Mouse (Mus musculus): ENCODE results near the gene Zfp454. TPM values are rescaled to one million over a fixed set of nuclear protein-coding genes. Genes with fewer than 3 reads are reported as not detected.

The Zfp454 gene
- total and polyA plus RNA-seq, 3 experiments, result not detected

DNA sequence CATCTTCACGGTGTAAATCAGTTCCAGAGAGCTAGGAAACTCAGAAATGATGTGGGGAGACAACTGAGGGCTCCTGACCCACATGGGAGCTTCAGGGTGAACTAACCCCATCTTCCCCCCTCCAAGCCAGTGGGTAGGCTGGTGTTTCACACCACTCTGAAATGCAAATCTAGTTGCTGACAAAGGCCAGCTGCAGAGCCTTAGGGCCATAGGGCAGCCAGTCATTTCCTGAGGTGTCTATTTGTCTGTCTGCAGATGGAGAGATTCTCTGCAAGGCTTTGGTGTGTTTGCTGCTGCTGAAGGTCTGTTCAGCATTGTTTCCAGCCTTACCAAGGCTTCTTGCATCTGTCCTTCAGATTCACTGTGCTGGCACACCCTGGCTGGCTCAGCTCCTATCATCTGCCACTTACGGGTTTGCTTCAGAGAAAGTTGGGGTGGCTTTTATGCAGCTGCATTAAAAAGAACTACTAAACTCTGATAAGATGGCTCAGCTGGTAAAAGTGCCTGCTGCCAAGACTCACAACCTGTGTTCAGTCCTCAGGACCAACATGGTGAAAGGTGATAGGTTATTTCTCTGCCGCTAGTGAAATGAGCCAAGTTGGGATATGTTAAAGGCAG lies 38.8 kb downstream of the Zfp454 start:
- Histone ChIP-seq H3K9ac (ENCODE audit: control insufficient read depth, low read depth, low read length, poor library complexity, severe bottlenecking) (no peak overlapping the region), H3K79me2 (ENCODE audit: control insufficient read depth, insufficient read depth, low read length, poor library complexity) (no peaks in the 10 kb centered on the region), H3K27me3 (ENCODE audit: control insufficient read depth in 1 of 2, insufficient read depth in 2 of 2, low read length in 2 of 2) (no peaks in the 10 kb centered on the region), H3K4me3 (ENCODE audit: control insufficient read depth in 1 of 2, insufficient read depth in 1 of 2, low read depth in 2 of 2, low read length in 2 of 2) (peak overlapping the region; percentile 7 to 48; a peak in 2 of 4 replicates), H3K27ac (ENCODE audit: control insufficient read depth, low read depth, low read length) (no peak overlapping the region), H3K36me3 (ENCODE audit: control insufficient read depth in 1 of 2, insufficient read depth in 2 of 2, low read length in 2 of 2) (no peaks in the 10 kb centered on the region), H3K9me3 (replicated peaks; ENCODE audit: insufficient read depth, low read length) (no peaks in the 10 kb centered on the region), H3K4me1 (ENCODE audit: control insufficient read depth in 1 of 2, insufficient read depth in 2 of 2, low read length in 2 of 2) (peaks cover 0 to 3% of the 10 kb centered on the region in 2 experiments; a peak in 1 of 4 replicates)
- TF ChIP-seq EP300 (IDR thresholded peaks at IDR 0.05; ENCODE audit: low read depth in 1 of 2, low read length in 2 of 2) (no peak), ETS1 (IDR thresholded peaks at IDR 0.05; ENCODE audit: low read depth, low read length) (peak; percentile 68)
- DNase-seq (ENCODE audit: low read depth, low spot score), result peak; percentile 47

DNA sequence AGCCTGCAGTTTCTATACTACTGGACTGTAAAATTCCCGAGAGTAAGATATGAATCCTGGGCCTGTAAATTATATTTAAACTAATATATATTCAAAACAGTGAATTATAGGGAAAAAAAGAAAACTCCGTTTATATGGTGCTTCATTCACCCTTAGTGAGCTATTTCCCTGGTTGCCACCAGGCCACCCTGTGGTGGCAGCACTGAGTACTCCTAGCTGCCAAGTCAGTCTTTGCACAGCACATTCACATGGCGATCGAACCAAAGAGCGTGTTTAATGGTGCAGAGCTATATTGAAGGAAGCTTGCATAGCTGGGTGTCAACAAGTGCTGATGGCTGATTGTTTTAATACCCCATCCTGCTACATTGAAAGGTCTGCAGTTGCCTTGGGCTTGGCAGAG lies 40.4 kb downstream of the Zfp454 start:
- H3K36me3 ChIP-seq (ENCODE audit: control insufficient read depth in 1 of 2, insufficient read depth in 2 of 2, low read length in 2 of 2), result no peaks in the 10 kb centered on the region
- H3K27ac ChIP-seq (ENCODE audit: control insufficient read depth, low read depth, low read length), result no peak overlapping the region
- no peak overlapping the region for H3K4me3 ChIP-seq (ENCODE audit: control insufficient read depth in 1 of 2, insufficient read depth in 1 of 2, low read depth in 2 of 2, low read length in 2 of 2)
- no peaks in the 10 kb centered on the region for H3K9me3 ChIP-seq (replicated peaks; ENCODE audit: insufficient read depth, low read length)
- H3K27me3 ChIP-seq (ENCODE audit: control insufficient read depth in 1 of 2, insufficient read depth in 2 of 2, low read length in 2 of 2), result peaks cover 0 to 3% of the 10 kb centered on the region in 2 experiments; a peak in 1 of 4 replicates
- H3K4me1 ChIP-seq (ENCODE audit: control insufficient read depth in 1 of 2, insufficient read depth in 2 of 2, low read length in 2 of 2), result peaks cover 0 to 3% of the 10 kb centered on the region in 2 experiments; a peak in 1 of 4 replicates
- no peak overlapping the region for H3K9ac ChIP-seq (ENCODE audit: control insufficient read depth, low read depth, low read length, poor library complexity, severe bottlenecking)
- peak; percentile 17 for DNase-seq (ENCODE audit: low read depth, low spot score)
- TF ChIP-seq KAT2A (conservative IDR thresholded peaks at IDR 0.05; ENCODE audit: low read depth, low read length) (no peak), CHD1 (IDR thresholded peaks at IDR 0.05; ENCODE audit: low read depth, low read length) (no peak), CTCF (IDR thresholded peaks at IDR 0.05 in 2 of 3, conservative IDR thresholded peaks at IDR 0.05 in 1 of 3; ENCODE audit: control insufficient read depth in 1 of 3, insufficient read depth in 1 of 3, low read depth in 2 of 3, low read length in 3 of 3, poor library complexity in 1 of 3, severe bottlenecking in 1 of 3) (peak; percentile 26 to 33 (median 28); a peak in 5 of 6 replicates), TAL1 (IDR thresholded peaks at IDR 0.05; ENCODE audit: low read length) (no peak)
- no peaks in the 10 kb centered on the region for H3K79me2 ChIP-seq (ENCODE audit: control insufficient read depth, insufficient read depth, low read length, poor library complexity)

DNA sequence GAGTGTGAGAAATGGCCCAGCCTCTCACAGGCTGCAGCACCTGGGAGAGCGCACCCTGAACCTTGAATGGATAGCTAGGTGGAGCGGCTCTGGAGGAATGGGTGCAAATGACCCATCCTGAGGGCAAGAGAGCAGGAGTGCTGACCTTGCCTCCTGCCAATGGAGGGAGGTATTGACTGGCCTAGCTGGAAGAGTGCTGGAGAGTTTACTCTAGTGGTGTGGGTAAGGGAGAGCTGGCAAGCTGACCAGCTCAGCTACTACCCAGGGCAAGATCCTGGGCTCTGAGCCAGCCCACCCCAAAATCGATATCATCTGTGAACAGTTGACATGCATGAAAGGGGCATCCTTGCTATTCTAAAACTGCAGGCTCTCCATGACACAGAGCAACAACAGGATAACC lies 41.5 kb downstream of the Zfp454 start:
- Histone ChIP-seq H3K4me3 (ENCODE audit: control insufficient read depth in 1 of 2, insufficient read depth in 1 of 2, low read depth in 2 of 2, low read length in 2 of 2) (no peak overlapping the region), H3K9me3 (replicated peaks; ENCODE audit: insufficient read depth, low read length) (no peaks in the 10 kb centered on the region), H3K27me3 (ENCODE audit: control insufficient read depth in 1 of 2, insufficient read depth in 2 of 2, low read length in 2 of 2) (peaks cover 0 to 3% of the 10 kb centered on the region in 2 experiments; a peak in 1 of 4 replicates), H3K36me3 (ENCODE audit: control insufficient read depth in 1 of 2, insufficient read depth in 2 of 2, low read length in 2 of 2) (no peaks in the 10 kb centered on the region), H3K4me1 (ENCODE audit: control insufficient read depth in 1 of 2, insufficient read depth in 2 of 2, low read length in 2 of 2) (peaks cover 0 to 3% of the 10 kb centered on the region in 2 experiments; a peak in 1 of 4 replicates), H3K79me2 (ENCODE audit: control insufficient read depth, insufficient read depth, low read length, poor library complexity) (no peaks in the 10 kb centered on the region), H3K27ac (ENCODE audit: control insufficient read depth, low read depth, low read length) (no peak overlapping the region), H3K9ac (ENCODE audit: control insufficient read depth, low read depth, low read length, poor library complexity, severe bottlenecking) (no peak overlapping the region)
- DNase-seq (ENCODE audit: low read depth, low spot score), result no peak
- TF ChIP-seq USF2 (IDR thresholded peaks at IDR 0.05; ENCODE audit: borderline replicate concordance in 1 of 2, insufficient read depth in 1 of 2, low read depth in 1 of 2, low read length in 2 of 2), result no peak

Data from MEL (cell line).